8 mouse cellular contexts compared by ENCODE assay signal in the genomic region with DNA sequence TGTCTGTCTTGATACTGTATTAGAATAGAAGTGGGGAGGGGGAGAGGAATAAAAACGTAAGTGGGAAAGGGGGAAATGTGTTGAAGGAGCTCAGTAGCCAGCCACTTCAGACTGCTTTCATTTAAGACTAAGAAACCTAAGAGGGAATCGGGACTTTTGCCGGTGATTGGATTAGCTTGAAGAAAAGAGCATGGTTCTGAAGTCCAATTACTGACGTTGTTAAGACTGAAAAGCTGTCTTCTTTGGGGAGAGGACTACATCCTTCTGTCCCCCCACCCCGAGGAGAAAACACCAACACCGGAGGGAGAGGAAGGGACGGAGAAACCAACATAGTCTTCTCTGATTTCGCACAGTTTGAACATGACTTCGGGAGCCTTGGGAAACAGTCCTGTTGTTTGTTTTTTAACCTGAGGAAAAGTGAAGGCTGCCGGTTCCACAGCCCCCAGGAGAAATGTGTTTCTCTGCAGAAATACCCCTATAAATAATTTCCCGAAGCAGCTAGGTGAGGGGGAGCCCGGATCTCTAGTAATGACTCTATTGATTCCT. TPM values are rescaled to one million over a fixed set of nuclear protein-coding genes. Genes with fewer than 3 reads are reported as not detected.
DNase-seq lines count a peak whose midpoint lies in the region; ATAC-seq and TF ChIP-seq lines count a peak whose summit lies in the region.

No protein-coding gene starts in this region.

- H3K27me3 ChIP-seq in cerebellum, adult 2 months (ENCODE audit: control insufficient read depth, insufficient read depth, low read length) = no peaks in the 10 kb centered on the region
- H3K27me3 ChIP-seq in thymus, adult 2 months (ENCODE audit: control insufficient read depth, insufficient read depth, low read length) = no peaks in the 10 kb centered on the region
- H3K27me3 ChIP-seq in hindbrain, embryonic 13.5 days = no peaks in the 10 kb centered on the region
- no peaks in the 10 kb centered on the region for H3K27me3 ChIP-seq in midbrain, embryonic 13.5 days

- H3K4me2 ChIP-seq in hindbrain, embryonic 13.5 days = peak overlapping the region; percentile 94
- peak overlapping the region; percentile 85 for H3K4me2 ChIP-seq in midbrain, embryonic 13.5 days (replicated peaks)

- H3K4me1 ChIP-seq in cerebellum, adult 2 months (ENCODE audit: control insufficient read depth, insufficient read depth, low read length) = peaks cover 3% of the 10 kb centered on the region; the same call in 1 of the 2 replicates
- H3K4me1 ChIP-seq in thymus, adult 2 months (replicated peaks; ENCODE audit: control insufficient read depth, insufficient read depth, low read length) = peaks cover 28% of the 10 kb centered on the region
- peaks cover 54% of the 10 kb centered on the region for H3K4me1 ChIP-seq in hindbrain, embryonic 13.5 days (replicated peaks)
- H3K4me1 ChIP-seq in midbrain, embryonic 13.5 days (replicated peaks) = peaks cover 52% of the 10 kb centered on the region

- H3K9me3 ChIP-seq in hindbrain, embryonic 13.5 days = no peaks in the 10 kb centered on the region
- H3K9me3 ChIP-seq in midbrain, embryonic 13.5 days = no peaks in the 10 kb centered on the region

- no peak for TF ChIP-seq CTCF in cerebellum, adult 2 months (IDR thresholded peaks at IDR 0.05; ENCODE audit: borderline replicate concordance, insufficient read depth, low read depth, low read length)
- TF ChIP-seq CTCF in thymus, adult 2 months (IDR thresholded peaks at IDR 0.05; ENCODE audit: borderline replicate concordance, control insufficient read depth, extremely low read depth, insufficient read depth, low read length, poor library complexity) = no peak

- H3K9ac ChIP-seq in hindbrain, embryonic 13.5 days = peak overlapping the region; percentile 82
- H3K9ac ChIP-seq in midbrain, embryonic 13.5 days (replicated peaks) = peak overlapping the region; percentile 74

- WGBS in cerebellum, adult 2 months = under 1% methylated on average over 12 of the region's 12 CpGs
- WGBS in thymus, adult 2 months = under 1% methylated on average over 12 of the region's 12 CpGs
- under 1% methylated on average over 12 of the region's 12 CpGs for WGBS in hindbrain, embryonic 13.5 days
- 0% methylated on average over 12 of the region's 12 CpGs for WGBS in midbrain, embryonic 13.5 days

- peak in 1 of 2 experiments; percentile 44 for DNase-seq in cerebellum, adult 2 months
- DNase-seq in cerebellum, adult 9-11 months = no peak
- no peak for DNase-seq in thymus, adult 2 months
- DNase-seq in thymus, postnatal 10 days (ENCODE audit: low spot score in 2 of 2) = no peak
- DNase-seq in urinary bladder, postnatal 10 days (ENCODE audit: low spot score) = no peak
- no peak for DNase-seq in gastrocnemius, adult 8-10 months (ENCODE audit: low spot score in 2 of 2)

- no peak for TF ChIP-seq POLR2A in cerebellum, adult 2 months (IDR thresholded peaks at IDR 0.05; ENCODE audit: borderline replicate concordance, insufficient read depth, low read length)
- TF ChIP-seq POLR2A in thymus, adult 2 months (IDR thresholded peaks at IDR 0.05; ENCODE audit: control insufficient read depth, extremely low read depth, insufficient read depth, low read length, poor library complexity) = no peak

- H3K36me3 ChIP-seq in thymus, adult 2 months (ENCODE audit: control insufficient read depth, insufficient read depth, low read length) = no peaks in the 10 kb centered on the region
- no peaks in the 10 kb centered on the region for H3K36me3 ChIP-seq in hindbrain, embryonic 13.5 days
- H3K36me3 ChIP-seq in midbrain, embryonic 13.5 days = no peaks in the 10 kb centered on the region

- no peak for ATAC-seq in hindbrain, embryonic 13.5 days (ENCODE audit: low FRiP score)
- ATAC-seq in midbrain, embryonic 13.5 days = no peak

- peak overlapping the region; percentile 89 for H3K4me3 ChIP-seq in cerebellum, adult 2 months (replicated peaks; ENCODE audit: insufficient read depth, low read depth, low read length)
- peak overlapping the region; percentile 89 for H3K4me3 ChIP-seq in thymus, adult 2 months (ENCODE audit: control insufficient read depth, insufficient read depth, low read length)
- H3K4me3 ChIP-seq in hindbrain, embryonic 13.5 days = peak overlapping the region; percentile 66
- peak overlapping the region; percentile 59 for H3K4me3 ChIP-seq in midbrain, embryonic 13.5 days (replicated peaks)

- peak overlapping the region; percentile 61; the same call in 1 of the 2 replicates for H3K27ac ChIP-seq in cerebellum, adult 2 months (ENCODE audit: insufficient read depth, low read length)
- H3K27ac ChIP-seq in thymus, adult 2 months (ENCODE audit: control insufficient read depth, insufficient read depth, low read length) = peak overlapping the region; percentile 65; the same call in 1 of the 2 replicates
- peak overlapping the region; percentile 80 for H3K27ac ChIP-seq in hindbrain, embryonic 13.5 days
- peak overlapping the region; percentile 83 for H3K27ac ChIP-seq in midbrain, embryonic 13.5 days

RNA-seq across cellular contexts. Expression of a gene that starts 0.6 kb away (rescaled TPM):
- polyA plus RNA-seq in cerebellum, adult 2 months (2012; rRNA removed) = 12.3 and 13.4 TPM in 2 replicates
- 12.9 and 14.3 TPM in 2 replicates for polyA plus RNA-seq in thymus, adult 2 months (2012; rRNA removed)
- 11.3 and 11.4 TPM in 2 replicates for polyA plus RNA-seq in hindbrain, embryonic 13.5 days (2015; fragmentation: Nextera tagmentation; extraction: Ambion mirVana)
- polyA plus RNA-seq in midbrain, embryonic 13.5 days (2015; fragmentation: Nextera tagmentation; extraction: Ambion mirVana) = 11.0 and 11.5 TPM in 2 replicates
- 1 to 10 TPM; 1.5 to 3.0 (median 2.2) TPM for total RNA-seq in gastrocnemius, adult 8-10 months (2022)

RNA-seq across cellular contexts. Expression of a gene that starts 50.4 kb away (rescaled TPM):
- polyA plus RNA-seq in cerebellum, adult 2 months (2012; rRNA removed) = 33.4 and 35.2 TPM in 2 replicates
- 16.3 and 17.8 TPM in 2 replicates for polyA plus RNA-seq in thymus, adult 2 months (2012; rRNA removed)
- polyA plus RNA-seq in hindbrain, embryonic 13.5 days (2015; fragmentation: Nextera tagmentation; extraction: Ambion mirVana) = 13.5 and 13.7 TPM in 2 replicates
- 12.7 and 14.1 TPM in 2 replicates for polyA plus RNA-seq in midbrain, embryonic 13.5 days (2015; fragmentation: Nextera tagmentation; extraction: Ambion mirVana)
- 1 to 10 TPM; 3.2 to 4.8 (median 4.5) TPM for total RNA-seq in gastrocnemius, adult 8-10 months (2022)

RNA-seq across cellular contexts. Expression of a gene that starts 51.6 kb away (rescaled TPM):
- 5.4 and 5.6 TPM in 2 replicates for polyA plus RNA-seq in cerebellum, adult 2 months (2012; rRNA removed)
- 0.73 and 0.97 TPM in 2 replicates for polyA plus RNA-seq in thymus, adult 2 months (2012; rRNA removed)
- polyA plus RNA-seq in hindbrain, embryonic 13.5 days (2015; fragmentation: Nextera tagmentation; extraction: Ambion mirVana) = 12.7 and 12.8 TPM in 2 replicates
- 12.2 and 13.9 TPM in 2 replicates for polyA plus RNA-seq in midbrain, embryonic 13.5 days (2015; fragmentation: Nextera tagmentation; extraction: Ambion mirVana)
- 1 to 10 TPM; 2.5 to 3.2 (median 2.7) TPM for total RNA-seq in gastrocnemius, adult 8-10 months (2022)
